Mouse (Mus musculus) cerebellum, adult 2 months (tissue): Measurements from ENCODE around the gene Gm8947.

Experiments
- CTCF ChIP-seq: fragments of 200-500 bp; IDR thresholded peaks from 2 replicates; pipeline ENCODE4 v1.5.1; 2011; ENCODE audit warnings: low read depth, mild to moderate bottlenecking, control low read depth, low read length, moderate library complexity, borderline replicate concordance; ENCODE audit not compliant: insufficient read depth
- POLR2A ChIP-seq: fragments of 200-500 bp; IDR thresholded peaks from 2 replicates; pipeline ENCODE4 v1.6.1; 2011; ENCODE audit warnings: low read length, control low read depth, borderline replicate concordance; ENCODE audit not compliant: insufficient read depth

DNA sequence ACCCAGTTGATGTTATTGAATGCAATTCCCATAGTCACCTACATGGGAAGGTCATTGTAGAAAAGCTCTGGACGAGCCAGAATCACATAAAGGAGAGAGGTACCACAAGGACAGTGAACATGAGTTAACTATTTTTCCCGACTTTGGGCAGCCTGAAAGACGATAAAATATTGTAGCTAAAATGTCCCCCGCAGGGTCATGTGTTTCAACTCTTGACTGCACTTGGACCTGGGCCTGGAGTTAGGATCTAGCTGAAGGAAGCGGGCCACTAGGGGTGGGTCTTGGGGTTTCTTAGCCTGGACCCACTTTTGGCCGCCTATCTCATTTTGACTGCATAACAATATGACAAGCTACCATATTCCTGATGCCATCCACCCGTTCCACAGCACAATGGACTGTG is 42.0 kb upstream of the Gm8947 start:
- TF ChIP-seq CTCF (no peak), POLR2A (no peak)
